Mouse (Mus musculus): Measurements from ENCODE around the gene Ddx52. TPM values are rescaled to one million over a fixed set of nuclear protein-coding genes. Genes with fewer than 3 reads are reported as not detected.

Ddx52 gene
- polyA plus RNA-seq, 1 experiment = 18.2 TPM

GRCm38 (mm10) chr11:83998993-83999392, 57.1 kb downstream of the Ddx52 start:
- TF ChIP-seq CTCF (IDR thresholded peaks at IDR 0.05; ENCODE audit: borderline replicate concordance, extremely low read depth, insufficient read depth, insufficient read length) = no peak
- no peak for TF ChIP-seq POLR2A (IDR thresholded peaks at IDR 0.05; ENCODE audit: borderline replicate concordance, extremely low read depth, insufficient read depth, insufficient read length, poor library complexity, severe bottlenecking)
- DNase-seq (ENCODE audit: low read depth) = peak; percentile 66

- DNase-seq (ENCODE audit: low read depth) = peak; percentile 73
- no peak for TF ChIP-seq CTCF (IDR thresholded peaks at IDR 0.05; ENCODE audit: borderline replicate concordance, extremely low read depth, insufficient read depth, insufficient read length)
- TF ChIP-seq POLR2A (IDR thresholded peaks at IDR 0.05; ENCODE audit: borderline replicate concordance, extremely low read depth, insufficient read depth, insufficient read length, poor library complexity, severe bottlenecking) = no peak
These were observed 57.6 kb downstream of the Ddx52 start for GRCm38 (mm10) chr11:83999411-83999915.

GRCm38 (mm10) chr11:84001257-84001656, 59.4 kb downstream of the Ddx52 start:
- no peak for DNase-seq (ENCODE audit: low read depth)
- peak; percentile 4; the same call in 1 of the 2 replicates for TF ChIP-seq CTCF (IDR thresholded peaks at IDR 0.05; ENCODE audit: borderline replicate concordance, extremely low read depth, insufficient read depth, insufficient read length)
- no peak for TF ChIP-seq POLR2A (IDR thresholded peaks at IDR 0.05; ENCODE audit: borderline replicate concordance, extremely low read depth, insufficient read depth, insufficient read length, poor library complexity, severe bottlenecking)

GRCm38 (mm10) chr11:84003986-84004385, 62.1 kb downstream of the Ddx52 start:
- DNase-seq (ENCODE audit: low read depth) = no peak
- no peak for TF ChIP-seq CTCF (IDR thresholded peaks at IDR 0.05; ENCODE audit: borderline replicate concordance, extremely low read depth, insufficient read depth, insufficient read length)
- no peak for TF ChIP-seq POLR2A (IDR thresholded peaks at IDR 0.05; ENCODE audit: borderline replicate concordance, extremely low read depth, insufficient read depth, insufficient read length, poor library complexity, severe bottlenecking)

- DNase-seq (ENCODE audit: low read depth) = no peak
- TF ChIP-seq CTCF (IDR thresholded peaks at IDR 0.05; ENCODE audit: borderline replicate concordance, extremely low read depth, insufficient read depth, insufficient read length) (no peak; the same call in 1 of the 2 replicates), POLR2A (IDR thresholded peaks at IDR 0.05; ENCODE audit: borderline replicate concordance, extremely low read depth, insufficient read depth, insufficient read length, poor library complexity, severe bottlenecking) (no peak)
These were observed 67.1 kb downstream of the Ddx52 start for GRCm38 (mm10) chr11:84009001-84009400.

- TF ChIP-seq POLR2A (IDR thresholded peaks at IDR 0.05; ENCODE audit: borderline replicate concordance, extremely low read depth, insufficient read depth, insufficient read length, poor library complexity, severe bottlenecking) (no peak), CTCF (IDR thresholded peaks at IDR 0.05; ENCODE audit: borderline replicate concordance, extremely low read depth, insufficient read depth, insufficient read length) (no peak)
- peak; percentile 66 for DNase-seq (ENCODE audit: low read depth)
These were observed 68.5 kb downstream of the Ddx52 start for GRCm38 (mm10) chr11:84010411-84010810.

GRCm38 (mm10) chr11:84011050-84011449, 69.2 kb downstream of the Ddx52 start:
- DNase-seq (ENCODE audit: low read depth) = peak; percentile 85
- TF ChIP-seq CTCF (IDR thresholded peaks at IDR 0.05; ENCODE audit: borderline replicate concordance, extremely low read depth, insufficient read depth, insufficient read length) (no peak), POLR2A (IDR thresholded peaks at IDR 0.05; ENCODE audit: borderline replicate concordance, extremely low read depth, insufficient read depth, insufficient read length, poor library complexity, severe bottlenecking) (no peak)

GRCm38 (mm10) chr11:84011576-84011975, 69.7 kb downstream of the Ddx52 start:
- DNase-seq (ENCODE audit: low read depth) = peak; percentile 74
- no peak for TF ChIP-seq CTCF (IDR thresholded peaks at IDR 0.05; ENCODE audit: borderline replicate concordance, extremely low read depth, insufficient read depth, insufficient read length)
- no peak for TF ChIP-seq POLR2A (IDR thresholded peaks at IDR 0.05; ENCODE audit: borderline replicate concordance, extremely low read depth, insufficient read depth, insufficient read length, poor library complexity, severe bottlenecking)

Other genes starting within 250 kb of the Ddx52 start
- gene Wfdc17, start 238.1 kb upstream of the Ddx52 start, polyA plus RNA-seq (2012; rRNA removed) = not detected in 2 replicates
- not detected in 2 replicates for gene Wfdc18, start 233.0 kb upstream of the Ddx52 start, polyA plus RNA-seq (2012; rRNA removed)
- gene Wfdc21, start 195.1 kb upstream of the Ddx52 start, polyA plus RNA-seq (2012; rRNA removed) = not detected in 2 replicates
- 35.9 and 40.5 TPM in 2 replicates for gene Heatr6, start 188.4 kb upstream of the Ddx52 start, polyA plus RNA-seq (2012; rRNA removed)
- 0.13 and 0.19 TPM in 2 replicates for gene Hnf1b, start 92.0 kb upstream of the Ddx52 start, polyA plus RNA-seq (2012; rRNA removed)
- 25.0 and 36.8 TPM in 2 replicates for gene Synrg, start 22.4 kb downstream of the Ddx52 start, polyA plus RNA-seq (2012; rRNA removed)
- gene Dusp14, start 127.2 kb downstream of the Ddx52 start, polyA plus RNA-seq (2012; rRNA removed) = 11.6 and 25.1 TPM in 2 replicates
- gene Tada2a, start 187.5 kb downstream of the Ddx52 start, polyA plus RNA-seq (2012; rRNA removed) = 36.5 and 40.1 TPM in 2 replicates
- 26.6 and 43.7 TPM in 2 replicates for gene Acaca, start 187.6 kb downstream of the Ddx52 start, polyA plus RNA-seq (2012; rRNA removed)
- gene Gm11437, start 225.4 kb downstream of the Ddx52 start, polyA plus RNA-seq (2012; rRNA removed) = 0.08 TPM in 1 of 2 replicates, not detected in the other